Comparison of ENCODE assay signal across 22 mouse cellular contexts in the genomic region with DNA sequence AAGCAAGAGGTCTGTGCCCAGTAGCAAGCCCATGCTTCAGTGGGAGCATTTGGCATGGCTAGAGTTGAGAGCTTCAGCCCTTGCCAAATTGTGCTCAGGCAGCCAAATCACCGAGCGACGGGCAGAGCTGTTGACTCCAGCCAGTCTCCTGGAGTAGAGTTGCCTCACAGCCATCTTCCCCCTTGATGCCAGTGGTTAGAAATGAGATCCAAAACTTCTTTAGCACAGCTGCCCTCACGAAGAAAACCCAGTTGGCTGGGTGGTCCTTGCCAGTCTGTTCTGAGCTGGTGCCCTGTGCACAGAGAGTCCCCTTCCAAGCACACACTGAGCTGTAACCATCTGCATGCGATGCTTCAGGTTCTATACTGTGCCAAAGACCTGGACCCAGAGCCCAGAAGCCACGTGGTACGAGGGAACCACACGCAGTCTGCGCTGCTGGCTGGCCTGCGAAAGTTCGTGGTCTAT.
DNase-seq lines count a peak whose midpoint lies in the region; ATAC-seq lines count a peak whose summit lies in the region.
"Had no signal": no experiment of that assay in that cellular context is flagged by ENCODE, and none has a peak within 500 bp of the region (broad histone marks: within the 10 kb centered on the region; RNA-seq: fewer than 3 reads in every experiment).

No protein-coding gene starts in this region.

- WGBS in limb, embryonic 15.5 days = 78% methylated on average over 11 of the region's 11 CpGs
- WGBS in limb, embryonic 10.5 days = 91% methylated on average over 11 of the region's 11 CpGs

- intact Hi-C loops in gastrocnemius, postnatal 14 days (cut with DNase I; ENCODE audit: low total_unique reads) = no loop called here

- no peaks in the 10 kb centered on the region for H3K27me3 ChIP-seq in limb, embryonic 15.5 days
- H3K27me3 ChIP-seq in limb, embryonic 10.5 days (ENCODE audit: low read depth, poor library complexity, severe bottlenecking) = no peaks in the 10 kb centered on the region
- H3K27me3 ChIP-seq: heart, embryonic 15.5 days; kidney, embryonic 15.5 days; midbrain, embryonic 12.5 days had no signal

- peak; percentile 9 for DNase-seq in gastrocnemius, postnatal 14 days
- DNase-seq in gastrocnemius, postnatal 10 days = no peak
- no peak for DNase-seq in limb, embryonic 10.5 days (ENCODE audit: low spot score)
- DNase-seq in cerebellum, adult 11 months = peak; percentile 71
- DNase-seq in cerebellum, postnatal 10 days = peak; percentile 87 to 92
- DNase-seq in urinary bladder, postnatal 10 days (ENCODE audit: low spot score) = no peak
- DNase-seq in adrenal gland, adult 8-10 months = no peak
- DNase-seq: adrenal gland, postnatal 36 days; B cell, adult 2 months; gastrocnemius, adult 2 months; heart, adult 18-20 months; layer of hippocampus, adult 9-11 months; lung, embryonic 14.5 days; lung, postnatal 4 days; retina, postnatal 1 day had no signal

- 0 out of 2 replicates have a peak, but pooled peaks have one; percentile 21 for ATAC-seq in limb, embryonic 15.5 days (ENCODE audit: insufficient number of reproducible peaks, low FRiP score, low TSS enrichment, low read depth)
- ATAC-seq: intestine, embryonic 16.5 days had no signal

- no peak overlapping the region for H3K27ac ChIP-seq in limb, embryonic 15.5 days
- H3K27ac ChIP-seq in limb, embryonic 10.5 days = no peak overlapping the region
- H3K27ac ChIP-seq: gastrocnemius, adult 2 months; heart, embryonic 15.5 days; kidney, embryonic 15.5 days; midbrain, embryonic 12.5 days had no signal

- H3K9ac ChIP-seq in limb, embryonic 15.5 days = no peak overlapping the region
- H3K9ac ChIP-seq: heart, embryonic 15.5 days; kidney, embryonic 15.5 days; lung, embryonic 14.5 days; midbrain, embryonic 12.5 days had no signal

- H3K4me3 ChIP-seq in limb, embryonic 15.5 days = no peak overlapping the region
- H3K4me3 ChIP-seq in limb, embryonic 10.5 days = no peak overlapping the region
- H3K4me3 ChIP-seq: gastrocnemius, adult 2 months; heart, embryonic 15.5 days; kidney, embryonic 15.5 days; midbrain, embryonic 12.5 days; myocyte had no signal

- no peaks in the 10 kb centered on the region for H3K36me3 ChIP-seq in limb, embryonic 15.5 days
- H3K36me3 ChIP-seq in limb, embryonic 10.5 days = no peaks in the 10 kb centered on the region
- H3K36me3 ChIP-seq: heart, embryonic 15.5 days; kidney, embryonic 15.5 days; midbrain, embryonic 12.5 days had no signal

- H3K9me3 ChIP-seq in limb, embryonic 15.5 days = no peaks in the 10 kb centered on the region
- H3K9me3 ChIP-seq in limb, embryonic 10.5 days (replicated peaks) = no peaks in the 10 kb centered on the region
- H3K9me3 ChIP-seq: heart, embryonic 15.5 days; kidney, embryonic 15.5 days had no signal

- peaks cover 10% of the 10 kb centered on the region; the same call in 1 of the 2 replicates for H3K4me1 ChIP-seq in limb, embryonic 15.5 days
- H3K4me1 ChIP-seq in limb, embryonic 10.5 days = no peaks in the 10 kb centered on the region
- H3K4me1 ChIP-seq: heart, embryonic 15.5 days; kidney, embryonic 15.5 days; midbrain, embryonic 12.5 days had no signal

- H3K4me2 ChIP-seq in limb, embryonic 15.5 days = no peak overlapping the region
- H3K4me2 ChIP-seq: heart, embryonic 15.5 days; kidney, embryonic 15.5 days; liver, embryonic 11.5 days; lung, embryonic 14.5 days; midbrain, embryonic 12.5 days had no signal

Comparison
In these comparisons a context has a peak if more than half of its experiments do, and no peak if none do; other contexts are left out.
1. DNase-seq: peak in gastrocnemius, postnatal 14 days (single experiment), cerebellum, adult 11 months (single experiment) and cerebellum, postnatal 10 days (2 of 2); none in gastrocnemius, postnatal 10 days (single experiment), limb, embryonic 10.5 days (single experiment), urinary bladder, postnatal 10 days (single experiment) and adrenal gland, adult 8-10 months (single experiment).